Mouse (Mus musculus) kidney, adult 9 months (tissue): ENCODE measurements at regions not wholly inside any gene's neighbourhood (a gene's known extent, or its start where the extent isn't known, plus 50 kb on each side); places are given as distances from the start of the nearest gene placed in this dataset.

Experiments used
- DNase-seq: peaks from one replicate; pipeline ENCODE4 v3.0.0; 2022

- DNase-seq: no peak
These were observed 227.7 kb downstream of the Mef2c start for GRCm38 (mm10) chr13:83731481-83732006.

DNA sequence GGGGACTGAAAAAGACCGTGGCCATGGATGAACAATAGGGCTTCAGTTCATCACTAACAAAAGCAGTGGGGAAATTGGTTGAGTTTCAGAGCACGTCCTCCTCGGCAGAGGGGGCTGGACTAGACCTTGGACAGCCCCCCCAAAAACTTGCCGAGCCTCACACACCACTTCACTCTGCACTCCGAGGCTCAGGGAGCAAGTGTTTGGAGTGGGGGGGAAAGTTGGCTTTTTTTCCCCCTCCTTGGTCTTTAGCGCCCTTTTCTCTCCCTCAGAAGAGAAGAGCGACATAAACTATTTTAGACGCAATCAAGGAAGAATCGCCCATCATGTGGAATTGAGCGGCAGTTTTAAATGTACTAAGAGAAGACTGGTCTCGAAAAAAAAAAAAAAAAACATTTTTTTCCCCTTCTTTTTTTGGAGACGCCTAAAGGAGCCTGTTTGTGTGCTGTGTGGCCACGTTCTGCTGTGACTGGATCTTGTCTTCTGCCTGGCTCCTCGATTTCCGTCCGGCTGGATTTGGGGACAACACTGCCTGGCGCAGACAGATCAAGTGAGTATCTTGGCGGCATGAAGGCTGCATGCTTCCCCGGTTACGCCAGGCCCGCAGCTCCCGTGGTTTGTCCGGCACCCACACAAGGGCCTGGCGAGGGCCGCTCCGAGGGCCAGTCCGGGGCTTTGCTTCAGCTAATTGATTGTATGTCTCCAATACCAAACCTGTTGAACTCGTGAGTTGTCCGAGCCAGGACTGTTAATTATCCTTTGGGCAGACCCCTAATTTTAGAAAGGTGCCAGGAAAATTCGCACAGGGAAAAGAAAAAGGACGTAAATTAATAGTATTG lies 228.7 kb downstream of the Mef2c start:
- DNase-seq: no peak

DNA sequence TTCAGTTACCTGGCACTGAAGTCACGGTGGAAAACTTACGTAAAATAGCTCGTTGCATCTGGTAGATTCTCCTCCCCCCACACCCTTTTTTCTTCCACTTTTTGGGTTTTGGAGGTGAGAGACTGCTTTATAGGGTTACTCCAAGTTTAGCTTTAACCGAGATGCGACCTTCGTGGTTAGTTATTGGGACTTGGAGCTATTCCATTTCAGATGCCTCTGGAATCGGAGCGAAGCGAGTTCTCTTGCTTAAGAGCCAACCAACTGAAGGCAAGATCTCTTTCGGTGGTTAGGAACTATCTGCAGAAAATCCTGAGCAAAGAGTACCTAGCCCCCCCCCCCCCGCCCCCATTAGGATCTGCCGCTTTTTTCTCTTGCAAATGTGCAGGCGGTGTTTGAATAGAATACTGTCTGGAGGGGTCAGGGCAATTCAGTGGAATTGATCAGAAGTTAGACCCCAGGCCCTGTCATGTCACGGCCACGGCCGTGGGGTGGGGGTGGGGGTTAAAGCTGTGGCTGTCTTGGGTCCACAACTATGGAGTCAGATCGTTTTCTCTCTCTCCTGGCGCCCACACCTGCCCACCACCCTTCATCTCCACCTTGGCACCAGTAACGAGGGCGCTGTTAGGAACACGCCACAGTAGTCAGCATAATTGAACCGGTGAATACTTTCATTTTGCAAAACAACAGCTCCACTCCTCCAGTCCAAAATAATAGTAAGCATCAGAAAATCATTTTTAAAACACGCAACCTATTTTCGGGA lies 229.6 kb downstream of the Mef2c start:
- no peak for DNase-seq

- DNase-seq: no peak
These were observed 230.3 kb downstream of the Mef2c start for GRCm38 (mm10) chr13:83733991-83734610.

GRCm38 (mm10) chr13:83734656-83735055 lies 230.8 kb downstream of the Mef2c start:
- no peak for DNase-seq

DNA sequence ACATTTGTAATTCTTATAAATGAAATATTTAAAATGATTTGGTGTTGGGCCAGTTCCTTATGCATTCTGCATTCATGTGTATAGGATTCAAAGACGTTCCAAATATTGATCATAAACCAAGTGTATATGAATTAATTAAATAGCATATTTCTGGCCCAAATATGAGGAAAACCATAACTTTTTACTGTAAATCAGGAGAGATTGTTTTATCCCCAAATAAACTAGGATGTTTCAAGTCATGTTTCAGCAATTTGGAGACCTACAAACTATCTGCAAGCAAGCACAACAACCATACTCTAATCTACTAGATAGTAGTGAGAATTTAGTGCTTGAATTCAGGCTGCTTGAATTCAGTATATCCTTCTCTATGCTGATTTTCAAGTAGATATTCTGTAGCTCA lies 231.3 kb downstream of the Mef2c start:
- no peak for DNase-seq

DNA sequence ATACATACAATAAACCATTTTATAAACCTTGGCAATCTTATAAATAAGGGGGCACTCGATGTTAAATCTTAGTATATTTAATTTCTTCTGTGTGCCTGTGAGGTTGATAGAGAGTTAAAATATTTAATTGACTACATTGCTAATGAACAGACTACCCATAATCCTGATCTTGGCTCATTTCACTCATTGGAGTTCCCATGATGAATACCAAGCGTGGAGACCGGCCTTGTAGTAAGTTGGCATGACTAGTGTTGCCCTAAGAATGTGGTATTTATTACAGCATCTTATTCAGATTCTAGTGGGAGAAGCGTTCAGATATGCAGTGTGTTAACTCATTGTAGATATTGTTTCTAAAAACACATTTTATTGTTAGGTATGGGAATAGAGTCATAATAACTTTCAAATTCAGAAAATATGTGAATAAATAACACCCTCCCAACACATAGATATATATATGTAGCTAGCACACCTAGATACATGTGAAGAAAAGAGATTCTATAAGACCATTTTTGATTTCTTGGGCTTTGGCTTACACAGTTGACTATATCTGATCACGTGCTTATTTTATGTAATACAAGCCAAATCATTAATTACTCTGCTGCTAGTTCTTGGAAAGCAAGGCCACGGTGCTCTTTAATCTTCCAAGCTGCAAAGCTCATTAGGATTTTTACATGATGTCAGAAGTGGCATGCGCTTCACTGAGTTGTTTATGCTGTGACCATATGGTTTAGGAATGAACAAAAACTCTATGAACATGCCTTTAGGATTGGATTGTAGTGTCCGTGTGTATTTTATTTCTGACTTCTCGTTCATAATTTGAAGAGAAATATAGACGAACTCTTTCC lies 232.0 kb downstream of the Mef2c start:
- no peak for DNase-seq

GRCm38 (mm10) chr13:83737031-83737825 lies 233.4 kb downstream of the Mef2c start:
- no peak for DNase-seq

DNA sequence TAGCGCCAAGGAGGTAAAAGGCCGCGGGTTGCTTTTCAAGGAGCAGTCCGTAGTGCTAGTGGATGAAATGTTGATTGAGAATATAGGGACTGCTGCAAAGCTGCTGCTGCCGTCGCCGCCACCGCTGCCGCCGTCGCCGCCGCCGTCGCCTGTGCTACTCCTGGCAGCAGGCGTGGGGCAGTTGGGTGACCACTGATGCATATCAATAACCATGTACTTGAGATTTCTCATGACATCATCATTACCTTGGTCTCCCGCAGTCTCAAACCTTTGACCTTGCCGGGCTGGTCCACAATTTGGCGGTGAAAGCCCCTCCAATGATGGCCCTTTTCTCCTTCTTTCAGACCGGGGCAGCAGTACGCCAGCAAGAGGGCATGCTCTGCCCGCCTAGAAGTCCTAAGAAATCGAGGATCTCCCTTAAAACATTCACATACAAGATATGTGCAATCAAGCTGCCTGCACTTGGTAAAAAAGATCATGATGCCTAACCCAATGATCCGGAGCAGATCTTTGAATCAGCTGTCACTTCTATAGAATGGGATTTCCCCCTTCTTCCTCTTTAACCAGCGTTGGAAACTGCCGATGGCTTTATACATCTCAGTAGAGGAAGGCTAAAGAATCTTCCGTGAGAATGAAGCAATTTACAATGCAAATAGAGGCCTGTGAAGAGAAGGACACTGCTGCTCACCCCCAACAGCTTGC lies 234.1 kb downstream of the Mef2c start:
- no peak for DNase-seq

GRCm38 (mm10) chr13:83738528-83738981 lies 234.7 kb downstream of the Mef2c start:
- no peak for DNase-seq

- no peak for DNase-seq
These were observed 235.3 kb downstream of the Mef2c start for GRCm38 (mm10) chr13:83739131-83739530.

DNA sequence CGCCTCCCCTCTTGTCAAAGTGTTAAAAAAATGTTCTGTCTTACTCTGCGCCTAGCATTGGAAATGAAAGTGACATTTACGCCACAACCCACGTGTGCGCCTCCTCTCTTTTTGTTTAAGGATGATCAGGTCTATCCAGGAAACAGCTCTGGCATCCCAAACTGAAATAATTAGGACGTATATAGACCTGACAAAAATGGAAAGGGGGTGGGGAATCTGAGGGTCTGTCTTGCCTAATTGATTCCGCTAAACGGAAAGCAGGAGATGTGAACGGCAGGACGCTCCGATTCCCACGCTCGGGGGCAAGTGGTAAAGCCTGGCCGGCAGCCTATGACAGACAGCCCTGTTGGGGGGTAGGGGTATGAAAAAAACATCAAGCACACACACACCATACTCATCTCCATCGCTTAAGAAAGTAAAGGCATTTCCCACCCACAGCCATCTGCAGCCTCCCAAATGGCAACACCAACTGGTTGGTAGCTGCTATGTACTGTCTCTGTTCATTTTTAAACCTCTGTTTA lies 235.8 kb downstream of the Mef2c start:
- no peak for DNase-seq

DNA sequence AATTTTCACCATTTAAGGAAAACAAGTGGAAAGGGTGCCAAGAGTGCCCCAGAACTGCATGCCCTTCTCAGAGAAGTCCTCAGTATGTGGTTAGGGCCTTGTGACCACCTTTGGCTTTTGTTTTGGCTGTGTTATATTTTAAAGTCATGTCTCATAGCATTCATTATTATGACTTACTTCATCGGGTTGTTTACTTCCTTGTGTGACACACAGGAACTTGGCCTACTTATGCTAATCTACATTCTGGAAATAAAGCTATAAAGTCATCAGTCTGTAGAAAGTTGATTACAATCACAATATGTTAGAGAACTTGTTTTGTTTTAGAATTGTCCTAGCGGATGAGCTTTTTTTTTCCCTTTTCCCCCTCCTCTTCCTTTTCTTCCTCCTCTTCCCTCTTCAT lies 236.3 kb downstream of the Mef2c start:
- no peak for DNase-seq

DNA sequence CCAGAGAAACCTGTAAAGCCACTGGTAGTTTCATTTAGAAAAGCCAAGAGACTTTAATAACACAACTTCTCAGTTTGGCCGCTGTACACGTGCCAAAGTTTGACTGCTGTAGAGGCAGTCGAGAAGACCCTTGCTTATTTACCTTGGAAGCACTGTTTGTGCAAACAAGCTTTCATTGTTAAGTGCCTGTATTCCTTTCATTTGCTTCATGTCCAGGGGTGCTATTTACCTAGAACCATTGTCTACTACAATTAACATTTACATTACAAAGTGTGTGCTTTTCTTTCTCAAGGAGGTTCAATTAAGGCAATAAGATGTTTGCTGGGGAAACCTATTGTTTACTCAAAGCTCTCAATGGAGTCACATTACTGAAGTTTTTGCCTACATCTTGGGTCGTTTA lies 236.9 kb downstream of the Mef2c start:
- DNase-seq: no peak

- DNase-seq: no peak
These were observed 237.8 kb downstream of the Mef2c start for GRCm38 (mm10) chr13:83741591-83742021.

GRCm38 (mm10) chr13:83742102-83742501 lies 238.3 kb downstream of the Mef2c start:
- no peak for DNase-seq

DNA sequence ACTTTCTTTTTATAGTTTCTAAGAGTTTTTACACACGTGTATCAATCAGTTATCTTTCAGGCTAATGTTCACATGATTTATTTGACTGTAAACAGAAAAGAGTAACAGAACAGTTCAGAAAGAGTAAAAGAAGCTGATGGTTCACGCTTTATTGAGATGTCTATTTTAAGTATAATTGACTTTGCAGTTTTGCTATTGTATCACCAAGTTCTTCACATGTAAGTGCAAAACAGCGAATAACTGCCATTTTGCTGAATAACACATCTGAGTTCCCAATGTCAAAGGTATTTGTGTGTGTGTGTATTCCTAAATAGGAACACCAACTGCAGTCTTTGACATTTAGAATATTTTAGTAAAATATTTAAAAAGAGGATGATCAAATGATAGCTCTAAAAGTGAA lies 238.7 kb downstream of the Mef2c start:
- no peak for DNase-seq

DNA sequence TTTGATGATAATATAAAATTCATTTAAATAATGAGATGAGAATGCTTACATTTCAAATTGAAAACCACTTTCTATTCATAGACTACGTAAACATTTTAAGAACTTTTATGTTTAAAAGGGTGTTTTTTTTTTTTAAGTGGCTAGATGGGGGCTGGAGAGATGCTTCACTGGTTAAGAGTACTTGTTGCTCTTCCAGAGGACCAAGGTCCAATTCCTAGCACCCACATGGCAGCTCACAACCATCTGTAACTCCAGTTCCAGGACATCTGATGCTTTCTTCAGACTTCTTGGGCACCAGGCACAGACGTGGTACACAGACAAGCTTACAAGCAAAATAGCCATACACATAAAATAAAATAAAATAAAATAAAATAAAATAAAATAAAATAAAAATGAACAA lies 239.5 kb downstream of the Mef2c start:
- no peak for DNase-seq

GRCm38 (mm10) chr13:83744110-83744752 lies 240.4 kb downstream of the Mef2c start:
- DNase-seq: no peak

GRCm38 (mm10) chr13:83744981-83745555 lies 241.2 kb downstream of the Mef2c start:
- peak; percentile 73 for DNase-seq
